Mouse (Mus musculus): ENCODE data around the gene Sult4a1. TPM values are rescaled to one million over a fixed set of nuclear protein-coding genes. Genes with fewer than 3 reads are reported as not detected.

Gene Sult4a1
- polyA plus RNA-seq, 1 experiment from 2014 or later: 0.24 TPM

DNA sequence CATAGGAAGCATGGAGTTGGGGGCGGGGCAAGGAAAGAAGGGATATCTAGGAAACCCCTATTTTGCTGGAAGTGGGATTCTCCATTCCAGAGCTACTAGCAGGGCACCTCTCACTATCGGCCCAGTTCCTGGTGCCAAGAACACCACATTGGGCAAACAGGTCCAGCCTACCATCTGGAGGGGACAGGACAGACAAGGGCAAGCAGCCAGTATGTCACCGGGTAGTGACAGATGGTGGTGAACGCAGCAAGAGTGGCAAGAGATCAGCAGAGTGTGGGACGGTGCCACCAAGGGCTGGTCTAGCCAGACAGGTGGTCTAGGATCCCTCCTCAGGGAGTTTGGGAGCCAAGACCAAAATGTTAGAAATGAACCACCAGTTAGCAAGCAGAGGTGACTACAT lies 68.5 kb downstream of the Sult4a1 start:
- no peaks in the 10 kb centered on the region for H3K9me3 ChIP-seq (ENCODE audit: low read length)
- no peak overlapping the region for H3K4me3 ChIP-seq (ENCODE audit: low read depth, low read length)

More for the DNA sequence above, 68.5 kb downstream of the Sult4a1 start:
- 82% methylated on average over 5 of the region's 5 CpGs for WGBS
- no peak overlapping the region for H3K4me2 ChIP-seq (replicated peaks; ENCODE audit: low read depth, low read length)
- no peaks in the 10 kb centered on the region for H3K27me3 ChIP-seq (replicated peaks; ENCODE audit: insufficient read depth, low read length)
- ATAC-seq: no peak
- no peaks in the 10 kb centered on the region for H3K4me1 ChIP-seq (ENCODE audit: insufficient read depth, low read depth, low read length)
- no peak for DNase-seq (ENCODE audit: low spot score)
- no peaks in the 10 kb centered on the region for H3K36me3 ChIP-seq (ENCODE audit: insufficient read depth, low read length)
- no peak overlapping the region for H3K9ac ChIP-seq (replicated peaks; ENCODE audit: low read depth)
- TF ChIP-seq EP300 (IDR thresholded peaks at IDR 0.05) (no peak), CTCF (IDR thresholded peaks at IDR 0.05) (no peak)
- no peak overlapping the region for H3K27ac ChIP-seq (ENCODE audit: low read length)

Other genes starting within 250 kb of the Sult4a1 start
- 0.63 and 0.84 TPM in 2 replicates for gene Efcab6, start 40.4 kb downstream of the Sult4a1 start, polyA plus RNA-seq (2015; fragmentation: Nextera tagmentation; extraction: Ambion mirVana)
- not detected in 2 replicates for gene Pnpla5, start 17.4 kb upstream of the Sult4a1 start, polyA plus RNA-seq (2015; fragmentation: Nextera tagmentation; extraction: Ambion mirVana)
- 0.27 and 0.49 TPM in 2 replicates for gene Pnpla3, start 62.1 kb upstream of the Sult4a1 start, polyA plus RNA-seq (2015; fragmentation: Nextera tagmentation; extraction: Ambion mirVana)
- 59.9 and 63.5 TPM in 2 replicates for gene Samm50, start 86.5 kb upstream of the Sult4a1 start, polyA plus RNA-seq (2015; fragmentation: Nextera tagmentation; extraction: Ambion mirVana)
- gene Parvb, start 126.3 kb upstream of the Sult4a1 start, polyA plus RNA-seq (2015; fragmentation: Nextera tagmentation; extraction: Ambion mirVana): 7.9 and 8.5 TPM in 2 replicates
- 4.3 and 4.8 TPM in 2 replicates for gene Parvg, start 218.3 kb upstream of the Sult4a1 start, polyA plus RNA-seq (2015; fragmentation: Nextera tagmentation; extraction: Ambion mirVana)

All from lung, postnatal 0 days (tissue).